Mouse (Mus musculus) spleen, adult 2 months (tissue): ENCODE results near the gene Exoc3.

Experiments
- CTCF ChIP-seq: fragments of 200-500 bp; IDR thresholded peaks from 2 replicates; pipeline ENCODE4 v1.5.1; 2011; ENCODE audit warnings: mild to moderate bottlenecking, inconsistent platforms; ENCODE audit not compliant: insufficient read depth, insufficient read length, insufficient replicate concordance; ENCODE audit errors: extremely low read depth
- POLR2A ChIP-seq: fragments of 200-500 bp; IDR thresholded peaks from 2 replicates; pipeline ENCODE4 v1.6.1; 2011; ENCODE audit warnings: low read depth, low read length, inconsistent platforms

DNA sequence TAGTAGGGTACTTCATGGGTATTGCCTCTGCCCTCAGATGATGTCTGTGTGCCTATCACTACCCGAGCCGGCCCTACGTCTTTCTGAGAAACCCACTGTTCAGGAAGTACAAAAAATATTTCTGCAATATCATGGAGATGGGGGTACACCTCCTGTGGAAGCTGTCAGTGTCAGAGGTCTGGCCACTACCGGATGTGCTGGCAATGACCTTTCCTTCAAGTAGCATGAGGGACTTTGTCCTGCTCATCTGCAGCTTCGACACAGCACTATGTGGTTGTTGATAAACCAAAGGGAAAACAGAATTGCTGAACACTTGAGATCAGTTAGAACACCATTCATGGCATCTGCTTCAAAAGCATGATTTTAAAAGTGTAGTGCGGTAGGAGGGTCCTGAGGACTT, 67.7 kb downstream of the Exoc3 start:
- TF ChIP-seq CTCF (no peak), POLR2A (no peak)
